Mouse (Mus musculus): Measurements from ENCODE around the gene Gm6164.
"Not testable (repeated sequence)": the region's sequence is repeated elsewhere in the genome, so short reads cannot be mapped to it uniquely, and the experiment has no call there.

The Gm6164 gene

DNA sequence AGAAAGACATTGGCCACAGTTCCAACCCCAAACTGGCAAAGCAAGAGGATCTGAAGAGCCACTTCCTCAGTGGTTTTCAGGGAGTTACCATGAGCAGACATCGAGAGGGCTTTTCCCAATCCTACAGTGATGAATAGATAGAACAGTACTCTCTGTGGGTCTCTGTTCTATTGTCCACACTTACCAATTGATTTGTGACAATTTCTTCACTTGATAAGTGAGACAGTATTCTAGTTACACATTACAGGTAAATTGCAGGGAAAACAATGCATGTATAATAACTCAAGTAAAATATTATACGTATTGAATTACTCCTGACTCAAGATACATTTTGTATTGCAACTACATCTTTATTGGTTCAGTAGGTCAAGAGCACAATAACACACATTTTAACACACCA lies at the start of gene Gm6164:
Gene Gm6164, minus strand, starts transcription at position 101 of the 400 bp plus-strand sequence.
- DNase-seq: not testable (repeated sequence)

DNA sequence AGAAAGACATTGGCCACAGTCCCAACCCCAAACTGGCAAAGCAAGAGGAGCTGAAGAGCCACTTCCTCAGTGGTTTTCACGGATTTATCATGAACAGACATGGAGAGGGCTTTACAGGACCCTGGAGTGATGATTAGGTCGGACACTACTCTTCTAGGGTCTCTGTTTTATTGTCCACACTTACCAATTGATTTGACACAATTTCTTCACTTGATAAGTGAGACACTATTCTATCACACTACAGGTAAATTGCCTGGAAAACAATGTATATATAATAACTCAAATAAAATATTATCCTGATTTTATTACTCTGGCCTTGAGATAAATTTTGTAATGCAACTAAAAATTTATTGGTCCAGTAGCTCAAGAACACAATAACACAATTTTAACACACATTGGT lies 28.3 kb upstream of the Gm6164 start, which contains the start of gene Gm4498:
Gene Gm4498, minus strand, starts transcription at position 101 of the 400 bp plus-strand sequence.
- not testable (repeated sequence) for DNase-seq

DNA sequence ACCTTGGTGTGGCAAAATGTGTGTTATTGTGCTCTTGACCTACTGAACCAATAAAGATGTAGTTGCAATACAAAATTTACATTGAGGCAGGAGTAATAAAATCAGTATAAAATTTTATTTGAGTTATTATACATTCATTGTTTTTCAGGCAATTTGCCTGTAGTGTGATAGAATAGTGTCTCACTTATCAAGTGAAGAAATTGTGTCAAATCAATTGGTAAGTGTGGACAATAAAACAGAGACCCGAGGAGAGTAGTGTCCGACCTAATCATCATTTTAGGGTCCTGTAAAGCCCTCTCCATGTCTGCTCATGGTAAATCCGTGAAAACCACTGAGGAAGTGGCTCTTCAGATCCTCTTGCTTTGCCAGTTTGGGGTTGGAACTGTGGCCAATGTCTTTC lies 12.0 kb downstream of the Gm6164 start, which contains the start of gene Vmn1r95:
Gene Vmn1r95, plus strand, starts transcription at position 301 of the 400 bp plus-strand sequence.
- DNase-seq: not testable (repeated sequence)

DNA sequence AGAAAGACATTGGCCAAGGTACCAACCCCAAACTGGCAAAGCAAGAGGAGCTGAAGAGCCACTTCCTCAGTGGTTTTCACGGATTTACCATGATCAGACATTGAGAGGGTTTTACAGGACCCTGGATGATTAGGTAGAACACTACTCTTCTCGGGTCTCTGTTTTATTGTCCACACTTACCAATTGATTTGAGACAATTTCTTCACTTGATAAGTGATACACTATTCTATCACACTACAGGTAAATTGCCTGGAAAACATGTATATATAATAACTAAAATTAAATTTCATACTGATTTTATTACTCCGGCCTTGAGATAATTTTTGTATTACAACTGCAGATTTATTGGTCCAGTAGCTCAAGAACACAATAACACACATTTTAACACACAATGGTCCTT lies 37.1 kb downstream of the Gm6164 start, which contains the start of gene Vmn1r94:
Gene Vmn1r94, minus strand, starts transcription at position 101 of the 400 bp plus-strand sequence.
- not testable (repeated sequence) for DNase-seq
